Mouse (Mus musculus): ENCODE measurements around the gene Gm21060. TPM values are rescaled to one million over a fixed set of nuclear protein-coding genes. Genes with fewer than 3 reads are reported as not detected.

The Gm21060 gene
- polyA plus RNA-seq (2014; fragmentation: Illumina TruSeq; extraction: RNeasy Lipid Tissue Mini Kit (QIAGEN cat#74804); ENCODE audit: low read depth, low replicate concordance) = not detected

DNA sequence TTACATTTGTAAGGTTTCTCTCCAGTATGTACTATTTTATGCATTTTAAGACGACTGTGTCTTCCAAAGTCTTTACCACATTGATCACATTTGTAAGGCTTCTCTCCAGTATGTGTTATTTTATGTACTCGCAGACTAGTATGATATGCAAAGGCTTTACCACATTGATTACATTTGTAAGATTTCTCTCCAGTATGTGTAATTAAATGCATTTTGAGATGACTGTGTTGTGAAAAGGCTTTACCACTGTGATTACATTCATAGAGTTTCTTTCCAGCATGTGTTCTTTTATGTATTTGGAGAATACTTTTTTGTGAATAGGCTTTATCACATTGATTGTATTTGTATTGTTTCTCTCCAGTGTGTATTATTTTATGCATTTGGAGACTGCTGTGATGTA, at the start of gene Gm21060:
Gene Gm21060, minus strand, starts transcription at position 101 of the 400 bp plus-strand sequence.

Other genes with a start within 250 kb of the Gm21060 start
- 29.2 TPM for gene Zfp950, start 156.2 kb downstream of the Gm21060 start, polyA plus RNA-seq (2014; fragmentation: Illumina TruSeq; extraction: RNeasy Lipid Tissue Mini Kit (QIAGEN cat#74804); ENCODE audit: low read depth, low replicate concordance)
- not detected for gene Gm7102, start 120.8 kb downstream of the Gm21060 start, polyA plus RNA-seq (2014; fragmentation: Illumina TruSeq; extraction: RNeasy Lipid Tissue Mini Kit (QIAGEN cat#74804); ENCODE audit: low read depth, low replicate concordance)
- not detected for gene Gm6020, start 113.2 kb downstream of the Gm21060 start, polyA plus RNA-seq (2014; fragmentation: Illumina TruSeq; extraction: RNeasy Lipid Tissue Mini Kit (QIAGEN cat#74804); ENCODE audit: low read depth, low replicate concordance)
- gene Csf2ra, start 68.6 kb downstream of the Gm21060 start, polyA plus RNA-seq (2014; fragmentation: Illumina TruSeq; extraction: RNeasy Lipid Tissue Mini Kit (QIAGEN cat#74804); ENCODE audit: low read depth, low replicate concordance) = 10.8 TPM

All from heart, adult 10 weeks (tissue).